Mouse (Mus musculus) left cerebral cortex, postnatal 10 days (tissue): ENCODE data around the gene Slit1. TPM values are rescaled to one million over a fixed set of nuclear protein-coding genes. Genes with fewer than 3 reads are reported as not detected.

Experiments
- DNase-seq, 2 experiments: peaks; one replicate each; pipeline ENCODE4 v3.0.0; 2021 to 2022; ENCODE audit warnings: low spot score in 2 of 2, mixed read lengths in 1 of 2; ENCODE audit errors: extremely low spot score in 1 of 2
- intact Hi-C: fragments of 180-260 bp; cut with DNase I; formaldehyde crosslinking; loops from one replicate; pipeline ENCODE4 v1.15.1; 2025
- total RNA-seq, 2 experiments: library from RNA; stranded (reverse); gene quantifications; 2 replicates each; pipeline ENCODE4 v1.2.3; 2021

The Slit1 gene
- total RNA-seq, 2 experiments from 2014 or later = 55.1 to 57.2 TPM

DNA sequence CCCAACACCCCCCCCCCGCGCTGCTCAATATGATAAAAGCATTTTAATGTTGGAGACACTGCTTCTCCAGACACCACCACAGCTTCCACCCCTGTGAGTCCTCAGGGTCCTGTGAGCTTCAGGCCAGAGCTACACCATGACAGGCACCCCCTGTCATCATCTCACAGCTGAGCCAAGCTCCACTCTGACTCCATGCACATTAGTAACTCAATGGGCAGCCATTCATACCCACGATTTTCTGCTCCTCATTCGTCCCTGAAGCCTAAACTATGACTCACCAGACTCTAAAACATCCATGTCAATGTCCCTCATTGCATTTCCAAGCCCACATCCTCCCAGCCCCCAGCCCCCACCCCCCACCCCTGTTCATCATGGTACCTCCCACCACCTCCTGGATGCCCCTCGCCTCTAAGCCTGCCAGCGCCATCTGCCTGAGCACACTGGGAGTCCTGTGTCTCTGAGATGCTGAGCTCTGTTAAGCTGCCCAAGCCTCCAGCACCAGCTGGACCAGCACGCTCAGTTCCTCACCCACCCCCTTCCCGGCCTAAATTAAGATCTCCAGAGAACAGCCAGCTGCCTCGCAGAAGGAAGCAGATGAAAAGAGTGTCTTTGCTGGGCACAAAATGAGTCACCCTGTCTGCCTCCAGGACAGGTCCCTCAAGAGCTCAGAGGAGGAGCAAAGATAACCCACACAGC is 46.2 kb downstream of the Slit1 start:
- DNase-seq = peak; percentile 83 to 85
- intact Hi-C loops = loop anchor here (5.0 kb wide), 1 partner anchor 45 kb away; the partner anchor contains the start of gene Slit1

GRCm38 (mm10) chr19:41696443-41696842 is 47.0 kb downstream of the Slit1 start:
- intact Hi-C loops = loop anchor here (5.0 kb wide), 1 partner anchor 46 kb away; the partner anchor contains the start of gene Slit1
- no peak for DNase-seq

GRCm38 (mm10) chr19:41695046-41695445 is 48.4 kb downstream of the Slit1 start:
- intact Hi-C loops = loop anchor here (5.0 kb wide), 1 partner anchor 47 kb away; the partner anchor contains the start of gene Slit1
- DNase-seq = peak in 1 of 2 experiments; percentile 62

DNA sequence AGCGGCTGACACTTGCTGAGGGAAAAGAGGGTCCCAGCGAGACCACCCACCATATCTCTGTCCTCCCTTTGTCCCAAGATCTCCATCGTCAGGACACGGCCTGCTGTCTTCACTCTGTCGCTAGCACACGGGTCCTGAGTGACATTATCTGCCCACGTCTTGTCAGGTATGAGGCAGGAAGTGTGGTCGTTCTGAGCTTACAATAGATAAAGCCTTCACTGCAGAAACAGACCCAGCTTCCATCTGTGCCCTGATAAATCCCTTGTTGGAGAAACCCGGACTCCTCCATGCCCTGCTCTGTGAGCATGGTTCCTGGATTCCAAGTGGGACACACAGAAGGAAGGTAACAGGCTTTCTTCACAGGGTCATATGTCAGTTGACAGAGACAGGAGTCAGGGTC is 48.9 kb downstream of the Slit1 start:
- no peak for DNase-seq
- intact Hi-C loops = loop anchor here (5.0 kb wide), 1 partner anchor 48 kb away; the partner anchor contains the start of gene Slit1

- intact Hi-C loops = no loop called here
- peak in 1 of 2 experiments; percentile 56 for DNase-seq
Observed at GRCm38 (mm10) chr19:41693727-41694126, 49.7 kb downstream of the Slit1 start.

DNA sequence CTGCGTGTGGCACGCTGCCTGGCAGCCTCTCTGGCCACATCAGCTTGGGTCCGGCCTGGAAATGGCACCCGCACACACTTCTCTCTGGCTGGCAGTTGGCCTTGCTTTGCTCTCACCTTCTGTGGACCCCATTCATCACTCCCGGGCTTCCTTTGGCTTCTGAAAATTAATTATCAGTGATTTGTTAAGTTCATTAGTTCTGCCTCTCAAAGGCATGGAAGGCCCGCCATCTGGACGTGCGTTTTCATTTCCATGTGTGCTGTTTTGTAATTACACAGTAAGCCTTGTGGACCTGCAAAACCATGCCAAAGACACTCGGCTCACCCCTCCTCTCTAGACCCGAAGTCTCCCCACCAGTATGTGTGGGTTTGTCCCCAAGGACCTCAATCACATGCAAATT is 53.4 kb downstream of the Slit1 start:
- intact Hi-C loops = no loop called here
- DNase-seq = no peak

GRCm38 (mm10) chr19:41688251-41688650 is 55.2 kb downstream of the Slit1 start:
- intact Hi-C loops = no loop called here
- DNase-seq = no peak

- intact Hi-C loops = no loop called here
- no peak for DNase-seq
Observed at GRCm38 (mm10) chr19:41687836-41688235, 55.6 kb downstream of the Slit1 start.

DNA sequence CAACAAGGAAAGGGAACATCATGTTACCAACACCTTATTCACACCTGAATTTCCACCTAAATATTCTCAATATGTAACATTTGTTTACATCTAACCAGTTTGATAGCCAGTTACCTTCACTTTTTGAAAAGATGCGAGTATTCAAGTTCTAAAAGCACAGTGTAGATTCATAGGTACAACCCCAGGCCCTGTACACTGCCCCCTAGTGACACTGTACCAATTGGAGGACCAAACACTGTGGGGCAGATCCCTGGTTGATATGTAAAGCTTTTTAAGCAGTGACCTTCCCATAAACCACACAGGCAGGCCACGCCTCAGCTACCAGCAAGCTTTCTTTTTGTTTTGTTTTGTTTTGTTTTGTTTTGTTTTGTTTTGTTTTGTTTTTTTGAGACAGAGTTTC is 57.3 kb downstream of the Slit1 start:
- no peak for DNase-seq
- intact Hi-C loops = no loop called here

DNA sequence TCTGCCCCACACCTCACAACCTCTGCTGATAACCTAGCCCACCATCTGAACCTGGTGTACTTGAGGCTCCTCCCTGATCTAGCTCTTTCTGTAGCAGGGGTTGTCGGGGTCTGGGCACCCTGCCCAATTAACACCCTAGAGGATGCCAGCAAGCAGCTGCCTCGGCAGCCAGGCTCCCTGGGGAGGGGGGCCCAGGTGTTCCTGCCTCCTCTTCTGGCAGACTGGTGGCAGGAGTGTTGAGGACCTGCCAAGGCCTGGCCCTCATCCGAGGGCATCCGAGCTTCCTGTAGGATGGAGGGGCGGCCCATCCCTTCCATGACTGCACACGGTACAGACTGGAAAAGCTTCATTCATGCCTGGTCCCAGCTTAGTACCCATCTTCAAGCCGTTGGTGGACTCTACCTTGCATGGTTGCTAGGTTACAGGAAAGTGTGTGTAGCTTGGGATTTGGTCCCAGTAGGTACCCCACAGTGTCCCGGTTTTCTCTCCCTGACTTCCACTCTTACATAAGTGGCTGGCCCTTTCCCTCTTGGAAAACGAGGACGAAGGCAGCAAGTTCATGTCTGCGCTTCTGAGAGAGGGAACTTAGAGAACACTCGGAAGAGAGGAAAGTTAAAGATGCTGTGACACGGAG is 57.9 kb downstream of the Slit1 start:
- intact Hi-C loops = no loop called here
- DNase-seq = peak in 1 of 2 experiments; percentile 57

DNA sequence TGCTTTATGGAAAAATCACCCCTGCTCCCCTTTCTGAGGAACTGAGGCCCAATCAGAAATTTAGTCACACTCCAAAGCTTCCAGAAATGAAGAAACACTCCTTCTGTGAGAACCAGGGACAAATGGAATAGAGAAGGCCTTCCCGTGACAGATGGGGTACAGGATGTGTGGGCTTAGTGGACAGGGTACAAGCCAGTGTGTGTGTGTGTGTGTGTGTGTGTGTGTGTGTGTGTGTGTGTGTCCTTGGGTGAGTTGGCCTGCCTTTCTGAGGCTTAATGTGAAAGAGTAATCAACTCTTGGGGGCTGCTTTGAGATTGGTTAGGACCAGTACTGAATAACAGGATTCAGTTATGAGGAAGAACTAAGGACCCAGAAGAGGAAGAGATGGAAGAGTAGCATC is 58.6 kb downstream of the Slit1 start:
- DNase-seq = no peak

GRCm38 (mm10) chr19:41683951-41684350 is 59.5 kb downstream of the Slit1 start:
- DNase-seq = no peak
- intact Hi-C loops = no loop called here

More for the DNA sequence above, 58.6 kb downstream of the Slit1 start:
- intact Hi-C loops = no loop called here

DNA sequence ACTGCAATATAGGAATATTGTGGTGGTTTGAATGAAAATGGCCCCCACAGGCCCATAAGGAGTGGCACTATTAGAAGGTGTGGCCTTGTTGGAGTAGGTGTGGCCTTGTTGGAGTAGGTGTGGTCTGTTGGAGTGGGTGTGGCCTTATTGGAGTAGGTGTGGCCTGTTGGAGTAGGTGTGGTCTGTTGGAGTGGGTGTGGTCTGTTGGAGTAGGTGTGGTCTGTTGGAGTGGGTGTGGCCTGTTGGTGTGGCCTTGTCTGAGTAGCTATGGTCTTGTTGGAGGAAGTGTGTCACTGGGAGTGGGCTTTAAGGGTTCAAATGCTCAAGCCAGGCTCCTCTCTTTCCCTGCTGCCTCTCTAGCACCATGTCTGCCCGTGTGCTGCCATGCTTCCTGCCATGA is 63.2 kb downstream of the Slit1 start:
- intact Hi-C loops = no loop called here
- no peak for DNase-seq

- intact Hi-C loops = no loop called here
- DNase-seq = no peak
Observed at GRCm38 (mm10) chr19:41679028-41679427, 64.4 kb downstream of the Slit1 start.

GRCm38 (mm10) chr19:41677575-41677974 is 65.9 kb downstream of the Slit1 start:
- intact Hi-C loops = no loop called here
- no peak for DNase-seq

DNA sequence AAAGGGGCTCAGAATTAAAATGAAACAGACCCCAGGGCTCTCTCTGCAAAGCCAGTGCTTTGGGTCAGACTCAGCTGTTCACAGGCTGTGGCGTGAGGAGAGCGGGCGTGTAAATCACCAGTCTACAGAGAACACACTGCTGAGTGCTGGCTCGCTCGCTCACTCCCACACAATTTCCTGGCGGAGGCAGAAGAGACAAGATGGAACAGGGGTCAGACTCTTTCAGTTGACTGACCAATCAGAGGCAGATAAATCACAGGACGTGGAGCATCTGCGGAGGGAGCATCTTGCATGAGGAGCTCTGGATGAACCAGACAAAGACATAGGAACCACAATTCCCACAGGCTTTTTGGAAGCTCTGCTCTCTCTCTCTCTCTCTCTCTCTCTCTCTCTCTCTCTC is 67.9 kb downstream of the Slit1 start:
- no peak for DNase-seq
- intact Hi-C loops = no loop called here

DNA sequence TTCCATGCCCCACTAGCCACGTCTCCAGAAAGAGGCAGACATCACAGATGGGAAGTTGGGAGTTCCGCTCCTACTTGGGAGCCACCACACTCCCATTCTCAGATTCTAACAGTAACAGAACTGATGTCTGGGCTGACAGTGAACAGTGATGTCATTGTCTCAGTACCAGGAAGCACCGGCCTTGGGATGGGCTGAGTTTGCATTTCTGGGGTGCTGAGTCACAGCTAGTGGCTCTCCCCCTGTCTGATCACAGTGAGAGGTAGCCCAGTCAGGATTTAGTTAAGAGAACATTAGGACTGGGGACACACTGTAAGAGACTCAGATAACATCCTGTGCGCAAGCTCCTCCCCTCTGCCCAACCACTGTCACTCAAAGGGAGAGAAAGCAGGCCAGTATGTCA is 69.1 kb downstream of the Slit1 start:
- intact Hi-C loops = no loop called here
- DNase-seq = no peak

- intact Hi-C loops = no loop called here
- DNase-seq = no peak
Observed at GRCm38 (mm10) chr19:41672836-41673235, 70.6 kb downstream of the Slit1 start.

GRCm38 (mm10) chr19:41670931-41671330 is 72.5 kb downstream of the Slit1 start:
- DNase-seq = no peak
- intact Hi-C loops = no loop called here

- DNase-seq = no peak
- intact Hi-C loops = no loop called here
Observed at GRCm38 (mm10) chr19:41670473-41670872, 73.0 kb downstream of the Slit1 start.
